Mouse (Mus musculus) liver, embryonic 13.5 days (tissue): ENCODE data around the gene Dmc1. TPM values are rescaled to one million over a fixed set of nuclear protein-coding genes. Genes with fewer than 3 reads are reported as not detected.

Experiments used
- ATAC-seq: fragments of 200-750 bp; cut with Nextera tagmentation; 2 replicates; pipeline ENCODE4 v1.8.0; 2017; ENCODE audit warnings: low read depth, mild to moderate bottlenecking, moderate number of reproducible peaks, moderate library complexity
- DNase-seq: peaks from one replicate; pipeline ENCODE4 v3.0.0; 2022
- H3K27ac ChIP-seq: fragments of 300-500 bp; sonication (generic); 2 replicates; pipeline ENCODE4 v1.5.1; 2015; ENCODE audit warnings: moderate library complexity, mild to moderate bottlenecking, inconsistent platforms
- H3K27me3 ChIP-seq: fragments of 300-500 bp; sonication (generic); 2 replicates; pipeline ENCODE4 v1.6.1; 2015; ENCODE audit warnings: mild to moderate bottlenecking, inconsistent platforms
- H3K36me3 ChIP-seq: fragments of 300-500 bp; sonication (generic); 2 replicates; pipeline ENCODE4 v1.6.1; 2015; ENCODE audit warnings: mild to moderate bottlenecking, inconsistent platforms
- H3K4me1 ChIP-seq: fragments of 300-500 bp; sonication (generic); replicated peaks from 2 replicates; pipeline ENCODE4 v1.6.1; 2015; ENCODE audit warnings: inconsistent platforms
- H3K4me2 ChIP-seq: fragments of 300-500 bp; sonication (generic); 2 replicates; pipeline ENCODE4 v1.6.1; 2015; ENCODE audit warnings: inconsistent platforms, mild to moderate bottlenecking, moderate library complexity
- H3K4me3 ChIP-seq: fragments of 300-500 bp; sonication (generic); replicated peaks from 2 replicates; pipeline ENCODE4 v1.5.1; 2015; ENCODE audit warnings: mild to moderate bottlenecking, inconsistent platforms
- H3K9ac ChIP-seq: fragments of 300-500 bp; sonication (generic); 2 replicates; pipeline ENCODE4 v1.6.1; 2015; ENCODE audit warnings: mild to moderate bottlenecking, inconsistent platforms
- H3K9me3 ChIP-seq: fragments of 300-500 bp; sonication (generic); replicated peaks from 2 replicates; pipeline ENCODE4 v1.6.1; 2016; ENCODE audit warnings: inconsistent platforms
- WGBS: fragments of 180-500 bp; shearing (Covaris S2); methylation state at CpG from one replicate; pipeline ENCODE4 v1.1.7; 2015; ENCODE audit not compliant: insufficient replicate concordance; 5-methylcytosine and 5-hydroxymethylcytosine counted together
- polyA plus RNA-seq: library from polyadenylated mRNA; unstranded; fragments of >200 nt; fragmentation: Nextera tagmentation; extraction: Ambion mirVana; gene quantifications from 2 replicates; pipeline ENCODE4 v1.2.1, GENCODE M21; 2015

Dmc1 gene
- polyA plus RNA-seq, 1 experiment from 2014 or later: 0.40 TPM

DNA sequence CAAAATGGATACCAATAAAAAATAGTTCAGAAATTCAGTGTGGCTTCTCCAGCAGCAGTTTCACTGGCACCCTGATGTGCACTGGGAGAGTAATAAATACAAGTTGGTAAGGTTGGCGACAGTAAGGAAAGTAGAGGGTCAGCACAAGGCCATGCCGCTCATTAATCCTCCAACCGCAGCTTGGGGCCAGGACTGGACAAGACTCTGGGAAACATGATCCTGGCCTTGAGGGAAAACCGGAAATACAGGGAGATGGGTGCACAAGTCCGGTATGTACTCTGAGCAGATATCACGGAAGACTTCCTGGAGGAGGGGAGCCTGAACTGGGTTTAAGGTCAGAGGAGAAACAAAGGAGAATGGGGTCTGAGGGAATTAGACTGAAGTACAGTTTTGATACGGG is 10.6 kb upstream of the Dmc1 start:
- ATAC-seq (no peak), DNase-seq (no peak)
- Histone ChIP-seq H3K27me3 (no peaks in the 10 kb centered on the region), H3K4me1 (peaks cover 10% of the 10 kb centered on the region), H3K9me3 (no peaks in the 10 kb centered on the region), H3K4me2 (no peak overlapping the region), H3K9ac (no peak overlapping the region), H3K36me3 (no peaks in the 10 kb centered on the region), H3K27ac (no peak overlapping the region), H3K4me3 (no peak overlapping the region)
- WGBS: 75% methylated on average over 7 of the region's 7 CpGs

GRCm38 (mm10) chr15:79609226-79609625 is 4.3 kb upstream of the Dmc1 start:
- Histone ChIP-seq H3K36me3 (no peaks in the 10 kb centered on the region), H3K27me3 (peaks cover 15% of the 10 kb centered on the region), H3K4me1 (peaks cover 11% of the 10 kb centered on the region), H3K9ac (no peak overlapping the region), H3K9me3 (0 out of 2 replicates have a peak, but pooled peaks cover 2% of the 10 kb centered on the region), H3K4me3 (no peak overlapping the region), H3K27ac (no peak overlapping the region), H3K4me2 (no peak overlapping the region)
- ATAC-seq: no peak
- 84% methylated on average over 2 of the region's 2 CpGs for WGBS
- no peak for DNase-seq

- no peaks in the 10 kb centered on the region for H3K36me3 ChIP-seq
- no peak for DNase-seq
- H3K27ac ChIP-seq: no peak overlapping the region
- no peak for ATAC-seq
- H3K27me3 ChIP-seq: peaks cover 21% of the 10 kb centered on the region
- H3K4me1 ChIP-seq: peaks cover 11% of the 10 kb centered on the region
- H3K9me3 ChIP-seq: 0 out of 2 replicates have a peak, but pooled peaks cover 6% of the 10 kb centered on the region
- H3K4me2 ChIP-seq: no peak overlapping the region
- H3K9ac ChIP-seq: no peak overlapping the region
- H3K4me3 ChIP-seq: no peak overlapping the region
- 65% methylated on average over 7 of the region's 7 CpGs for WGBS
Observed at GRCm38 (mm10) chr15:79608214-79608613, 3.3 kb upstream of the Dmc1 start.

GRCm38 (mm10) chr15:79607757-79608156 is 2.8 kb upstream of the Dmc1 start:
- 42% methylated on average over 2 of the region's 2 CpGs for WGBS
- Histone ChIP-seq H3K9me3 (0 out of 2 replicates have a peak, but pooled peaks cover 6% of the 10 kb centered on the region), H3K4me2 (no peak overlapping the region), H3K4me3 (no peak overlapping the region), H3K9ac (no peak overlapping the region), H3K4me1 (peaks cover 11% of the 10 kb centered on the region), H3K36me3 (no peaks in the 10 kb centered on the region), H3K27me3 (peaks cover 24% of the 10 kb centered on the region), H3K27ac (no peak overlapping the region)
- no peak for DNase-seq
- no peak for ATAC-seq

DNA sequence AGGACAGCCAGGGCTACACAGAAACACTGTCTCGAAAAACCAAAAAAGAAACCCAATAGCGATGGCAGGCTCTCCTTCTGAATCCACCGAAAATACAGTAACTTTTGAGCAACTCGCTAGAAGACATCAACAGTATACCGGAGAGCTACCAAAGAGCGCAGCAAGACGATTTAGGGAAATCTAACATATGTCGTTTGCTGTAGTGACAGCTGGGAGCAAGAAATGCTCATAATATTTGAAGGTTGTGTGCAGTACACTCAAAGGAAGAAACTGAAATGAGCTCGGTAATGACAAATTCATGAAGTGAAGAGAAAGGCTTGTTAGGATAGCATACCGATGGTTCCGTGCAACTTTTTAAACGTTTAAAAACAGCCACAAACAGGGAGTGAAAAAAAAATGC is 1.3 kb upstream of the Dmc1 start:
- Histone ChIP-seq H3K27me3 (peaks cover 24% of the 10 kb centered on the region), H3K9ac (no peak overlapping the region), H3K4me1 (peaks cover 11% of the 10 kb centered on the region), H3K36me3 (no peaks in the 10 kb centered on the region), H3K27ac (no peak overlapping the region), H3K9me3 (0 out of 2 replicates have a peak, but pooled peaks cover 6% of the 10 kb centered on the region), H3K4me3 (no peak overlapping the region), H3K4me2 (no peak overlapping the region)
- ATAC-seq: no peak
- no peak for DNase-seq
- WGBS: 80% methylated on average over 12 of the region's 12 CpGs

DNA sequence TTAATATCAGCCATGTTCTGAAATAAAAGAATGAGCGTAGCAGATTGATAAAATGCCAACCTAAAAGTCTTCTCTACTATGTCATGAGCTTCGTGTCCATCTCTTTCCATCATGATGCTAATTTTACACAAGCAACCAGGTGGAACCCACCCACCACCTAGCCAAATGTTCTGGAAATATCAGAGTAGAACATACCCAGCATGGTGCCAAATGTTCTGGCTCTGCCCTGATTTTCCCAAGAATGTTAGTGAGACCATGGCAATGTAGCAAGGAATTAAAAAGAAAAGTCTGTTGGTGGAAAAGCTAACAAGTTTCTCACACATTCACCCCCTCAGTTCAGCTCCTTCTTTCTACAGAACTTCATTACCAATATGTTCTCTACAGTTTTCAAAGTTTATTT is 4.7 kb downstream of the Dmc1 start:
- Histone ChIP-seq H3K36me3 (no peaks in the 10 kb centered on the region), H3K4me3 (no peak overlapping the region), H3K27me3 (peaks cover 19% of the 10 kb centered on the region), H3K27ac (no peak overlapping the region), H3K9me3 (0 out of 2 replicates have a peak, but pooled peaks cover 6% of the 10 kb centered on the region), H3K9ac (no peak overlapping the region), H3K4me2 (no peak overlapping the region), H3K4me1 (peaks cover 9% of the 10 kb centered on the region)
- ATAC-seq (no peak), DNase-seq (no peak)
- WGBS: 58% methylated on average over 2 of the region's 2 CpGs

GRCm38 (mm10) chr15:79598715-79599114 is 6.2 kb downstream of the Dmc1 start:
- no peaks in the 10 kb centered on the region for H3K4me1 ChIP-seq
- DNase-seq (no peak), ATAC-seq (no peak)
- H3K27ac ChIP-seq: no peak overlapping the region
- H3K9ac ChIP-seq: no peak overlapping the region
- no peak overlapping the region for H3K4me2 ChIP-seq
- peaks cover 6% of the 10 kb centered on the region; the same call in 1 of the 2 replicates for H3K27me3 ChIP-seq
- WGBS: 58% methylated on average over 1 of the region's 1 CpGs
- H3K36me3 ChIP-seq: no peaks in the 10 kb centered on the region
- H3K4me3 ChIP-seq: no peak overlapping the region
- H3K9me3 ChIP-seq: no peaks in the 10 kb centered on the region

DNA sequence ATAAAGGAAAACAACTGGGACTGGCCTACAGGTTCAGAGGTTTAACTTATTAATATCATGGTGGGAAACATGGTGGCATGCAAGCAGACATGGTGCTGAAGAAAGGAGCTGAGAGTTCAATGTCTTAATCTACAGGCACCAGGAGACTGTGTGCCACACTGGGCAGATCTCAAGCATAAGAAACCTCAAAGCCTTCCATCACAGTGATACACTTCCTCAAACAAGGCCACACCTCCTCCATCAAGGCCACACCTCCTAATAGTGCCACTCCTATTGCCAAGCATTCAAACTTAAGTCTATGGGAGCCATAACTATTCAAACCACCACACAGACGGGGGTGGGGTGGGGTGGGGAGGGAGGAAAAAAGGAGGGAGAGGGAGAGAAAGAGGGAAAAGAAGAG is 23.3 kb downstream of the Dmc1 start:
- H3K36me3 ChIP-seq: no peaks in the 10 kb centered on the region
- H3K4me1 ChIP-seq: no peaks in the 10 kb centered on the region
- no peak for ATAC-seq
- H3K27me3 ChIP-seq: no peaks in the 10 kb centered on the region
- no peaks in the 10 kb centered on the region for H3K9me3 ChIP-seq
- no peak for DNase-seq
- H3K4me2 ChIP-seq: no peak overlapping the region
- 47% methylated on average over 1 of the region's 1 CpGs for WGBS
- H3K9ac ChIP-seq: no peak overlapping the region
- H3K27ac ChIP-seq: no peak overlapping the region
- H3K4me3 ChIP-seq: no peak overlapping the region

DNA sequence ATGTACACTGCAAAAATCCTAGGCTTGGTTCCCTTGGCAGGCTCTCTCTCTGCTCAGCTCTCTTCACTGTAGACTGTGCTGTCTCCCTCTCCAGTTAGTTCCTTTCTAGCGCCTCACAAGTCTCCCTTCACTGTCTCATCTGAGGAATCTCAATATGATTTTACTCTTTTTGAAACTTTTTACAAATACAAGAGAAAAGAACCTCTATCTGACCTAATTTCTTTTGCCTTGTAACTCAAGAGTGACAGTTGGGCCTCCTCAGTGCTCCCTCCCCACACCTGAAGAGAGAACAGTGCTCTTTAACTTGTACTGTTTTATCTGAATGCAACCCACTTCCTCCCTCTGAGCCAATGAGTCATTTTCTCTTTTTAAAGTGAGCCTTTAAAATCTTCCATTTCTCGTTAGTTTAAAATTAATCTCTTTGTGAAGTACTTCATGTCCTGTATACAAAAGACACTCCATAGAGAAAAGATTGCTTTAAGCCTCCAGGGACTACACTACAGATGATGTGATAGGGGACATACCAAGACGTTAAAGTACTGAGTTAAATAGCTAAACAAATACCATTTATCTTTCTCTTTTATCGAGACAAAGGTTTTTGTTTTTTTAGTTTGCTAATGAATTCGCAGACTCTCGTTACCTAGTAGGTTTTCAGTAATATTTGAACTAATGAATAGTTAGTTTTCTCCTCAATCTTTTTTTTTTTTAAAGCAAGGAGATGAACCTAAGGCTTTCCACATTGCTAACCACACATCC is 27.1 kb downstream of the Dmc1 start:
- H3K9me3 ChIP-seq: no peaks in the 10 kb centered on the region
- no peak overlapping the region for H3K9ac ChIP-seq
- H3K36me3 ChIP-seq: no peaks in the 10 kb centered on the region
- H3K4me2 ChIP-seq: no peak overlapping the region
- no peak overlapping the region for H3K4me3 ChIP-seq
- H3K4me1 ChIP-seq: no peaks in the 10 kb centered on the region
- 44% methylated on average over 6 of the region's 6 CpGs for WGBS
- DNase-seq (no peak), ATAC-seq (no peak)
- H3K27ac ChIP-seq: no peak overlapping the region
- H3K27me3 ChIP-seq: no peaks in the 10 kb centered on the region

GRCm38 (mm10) chr15:79576947-79577346 is 28.0 kb downstream of the Dmc1 start:
- ATAC-seq: no peak
- H3K27ac ChIP-seq: no peak overlapping the region
- DNase-seq: no peak
- H3K9ac ChIP-seq: no peak overlapping the region
- H3K9me3 ChIP-seq: no peaks in the 10 kb centered on the region
- 70% methylated on average over 2 of the region's 2 CpGs for WGBS
- H3K4me1 ChIP-seq: no peaks in the 10 kb centered on the region
- H3K27me3 ChIP-seq: no peaks in the 10 kb centered on the region
- no peaks in the 10 kb centered on the region for H3K36me3 ChIP-seq
- H3K4me3 ChIP-seq: no peak overlapping the region
- no peak overlapping the region for H3K4me2 ChIP-seq

DNA sequence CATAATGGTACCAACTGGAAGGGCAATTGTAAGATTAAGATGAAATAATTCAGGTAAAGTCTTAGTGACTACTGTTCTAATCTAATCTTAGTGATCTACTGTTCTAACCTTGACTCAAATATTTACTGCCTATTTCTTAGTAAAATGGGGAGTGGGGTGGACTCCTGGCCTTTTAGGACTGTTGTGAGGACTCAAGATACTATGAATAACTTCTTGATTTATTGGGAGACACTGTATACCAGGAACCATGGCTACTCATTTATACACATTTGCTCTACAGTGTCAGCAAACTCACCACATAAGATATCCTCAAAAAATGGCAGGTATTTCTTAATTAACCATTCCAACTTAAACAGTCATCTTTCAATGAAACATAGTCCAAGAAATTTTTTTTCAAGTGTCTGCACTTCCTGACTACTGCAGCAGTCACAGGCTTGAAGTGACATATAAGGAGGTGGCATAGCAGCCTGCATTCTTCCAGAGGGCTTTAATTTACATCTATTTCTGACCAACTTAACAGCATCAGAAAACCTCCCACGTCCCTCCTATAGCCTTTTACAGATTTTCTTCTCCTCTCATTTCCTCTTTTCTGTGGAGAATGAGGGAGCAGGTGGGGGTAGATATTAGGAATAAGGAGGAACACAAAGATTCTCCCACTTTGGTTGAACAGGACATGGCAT is 29.2 kb downstream of the Dmc1 start:
- 17% methylated on average over 1 of the region's 1 CpGs for WGBS
- no peak for ATAC-seq
- Histone ChIP-seq H3K27ac (no peak overlapping the region), H3K27me3 (no peaks in the 10 kb centered on the region), H3K36me3 (no peaks in the 10 kb centered on the region), H3K9me3 (no peaks in the 10 kb centered on the region), H3K4me3 (no peak overlapping the region), H3K4me2 (no peak overlapping the region), H3K4me1 (no peaks in the 10 kb centered on the region), H3K9ac (no peak overlapping the region)
- no peak for DNase-seq

GRCm38 (mm10) chr15:79562417-79562816 is 42.5 kb downstream of the Dmc1 start:
- Histone ChIP-seq H3K27ac (no peak overlapping the region), H3K4me1 (no peaks in the 10 kb centered on the region), H3K36me3 (no peaks in the 10 kb centered on the region), H3K9me3 (no peaks in the 10 kb centered on the region), H3K4me3 (no peak overlapping the region), H3K4me2 (no peak overlapping the region), H3K9ac (no peak overlapping the region), H3K27me3 (no peaks in the 10 kb centered on the region)
- DNase-seq: no peak
- no peak for ATAC-seq
- WGBS: 64% methylated on average over 9 of the region's 9 CpGs
